Mouse (Mus musculus): ENCODE results near the gene Phf5a.
"Not testable (repeated sequence)": the region's sequence is repeated elsewhere in the genome, so short reads cannot be mapped to it uniquely, and the experiment has no call there.

Phf5a gene

DNA sequence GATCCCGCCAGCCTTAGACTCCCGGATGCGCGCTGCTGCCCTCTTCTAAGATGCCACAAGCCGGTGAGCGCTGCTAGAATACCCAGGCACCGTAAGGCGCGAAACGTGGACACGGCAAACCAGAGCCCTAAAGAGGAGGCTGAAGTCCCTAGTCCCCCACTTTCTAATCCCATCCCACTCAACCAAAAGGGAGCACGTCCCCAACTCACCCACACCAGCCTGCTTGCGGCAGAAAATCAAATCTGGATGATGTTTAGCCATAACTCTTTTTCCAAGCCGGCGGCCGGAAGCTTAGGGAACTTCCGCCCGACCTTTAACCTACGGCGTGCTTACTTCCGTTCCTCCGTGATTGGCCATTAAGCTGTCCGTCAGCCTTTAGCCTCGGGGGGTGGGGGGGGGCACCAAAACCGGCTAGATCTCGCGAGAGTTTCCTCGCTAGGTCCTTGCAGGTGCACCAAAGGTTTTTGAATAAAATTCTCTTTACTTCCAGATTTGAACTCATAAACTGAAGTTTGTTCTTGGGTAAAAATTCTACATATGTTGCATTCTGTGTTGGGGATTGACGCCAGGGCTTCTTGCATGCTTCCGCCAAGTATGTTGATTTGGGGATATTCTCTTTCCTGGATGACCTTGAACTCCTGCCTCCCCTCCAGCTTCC is at the start of gene Phf5a:
Gene Phf5a (minus strand): TSS at position 308 of the 658 bp plus-strand sequence.
- DNase-seq: peak; percentile 87 to 89

DNA sequence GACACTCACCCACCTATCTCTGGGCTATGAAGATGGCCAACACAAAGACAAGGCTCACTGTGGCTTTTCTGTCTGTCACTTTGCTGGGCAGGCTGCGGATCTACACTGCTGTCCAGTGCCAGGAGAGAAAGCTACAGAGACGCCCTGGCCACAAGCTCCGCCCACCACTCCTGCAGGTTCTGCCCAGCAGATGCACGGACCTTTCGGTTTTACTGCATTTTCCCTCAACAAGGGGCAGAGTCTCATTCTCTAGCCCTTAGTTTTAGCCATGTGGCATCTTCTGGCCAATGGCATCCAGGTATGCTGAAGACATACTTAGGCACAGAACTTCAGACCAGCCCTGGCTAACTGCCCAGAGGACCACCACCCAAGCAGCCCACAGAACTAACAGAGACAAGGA is 49.5 kb upstream of the Phf5a start:
- DNase-seq: no peak

DNA sequence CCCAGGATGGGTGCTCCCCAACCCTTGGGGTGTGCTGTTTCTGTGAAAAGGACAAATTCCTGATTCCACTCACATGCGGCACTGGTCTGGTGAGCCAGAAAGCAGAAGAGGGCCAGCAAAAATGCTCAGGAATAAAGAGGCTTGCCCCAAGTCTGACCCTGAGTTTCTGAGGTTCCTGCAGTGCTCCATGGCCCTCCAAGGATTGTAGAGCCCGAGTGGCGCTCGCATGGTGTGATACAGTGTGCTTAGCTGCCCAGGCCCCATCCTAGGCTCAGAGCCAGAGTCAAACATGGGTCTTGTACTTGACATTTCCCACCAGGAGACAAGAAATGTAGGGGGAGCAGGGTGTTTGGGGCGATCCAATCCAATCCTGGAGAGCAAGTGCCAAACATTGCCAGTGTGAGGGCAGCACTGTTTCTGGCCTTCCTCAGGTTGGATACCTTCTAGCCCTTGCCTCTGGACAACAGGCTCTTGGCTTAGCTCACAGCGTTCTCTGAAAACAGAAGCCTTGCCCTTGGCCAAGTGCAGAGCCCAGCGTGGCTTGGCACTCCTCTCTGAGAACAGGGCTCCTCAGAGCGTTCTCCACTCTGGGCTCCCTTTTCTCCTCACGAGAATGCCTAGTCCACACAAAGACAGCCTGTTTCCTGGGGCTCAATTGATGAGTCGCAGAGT is 49.0 kb upstream of the Phf5a start:
- no peak for DNase-seq

DNA sequence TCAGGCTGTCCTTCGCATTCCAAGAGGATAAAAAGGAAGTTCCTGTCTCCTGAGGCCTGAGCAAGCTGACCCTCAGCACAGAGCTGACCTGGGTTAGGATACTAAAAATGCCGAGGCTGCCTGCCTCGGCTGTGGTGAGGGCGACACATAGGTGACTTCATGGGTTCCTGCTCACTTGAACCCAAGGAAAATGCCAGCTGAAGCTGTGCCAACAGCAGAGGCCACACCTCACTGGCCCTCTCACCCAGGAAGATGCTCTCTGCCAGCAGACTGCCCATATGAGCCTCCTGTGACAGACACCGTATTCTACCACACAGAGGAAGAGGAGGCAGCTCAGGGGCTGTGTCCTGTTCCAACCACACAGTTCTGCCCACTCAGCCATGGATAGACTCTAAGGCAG is 47.4 kb upstream of the Phf5a start:
- no peak for DNase-seq

DNA sequence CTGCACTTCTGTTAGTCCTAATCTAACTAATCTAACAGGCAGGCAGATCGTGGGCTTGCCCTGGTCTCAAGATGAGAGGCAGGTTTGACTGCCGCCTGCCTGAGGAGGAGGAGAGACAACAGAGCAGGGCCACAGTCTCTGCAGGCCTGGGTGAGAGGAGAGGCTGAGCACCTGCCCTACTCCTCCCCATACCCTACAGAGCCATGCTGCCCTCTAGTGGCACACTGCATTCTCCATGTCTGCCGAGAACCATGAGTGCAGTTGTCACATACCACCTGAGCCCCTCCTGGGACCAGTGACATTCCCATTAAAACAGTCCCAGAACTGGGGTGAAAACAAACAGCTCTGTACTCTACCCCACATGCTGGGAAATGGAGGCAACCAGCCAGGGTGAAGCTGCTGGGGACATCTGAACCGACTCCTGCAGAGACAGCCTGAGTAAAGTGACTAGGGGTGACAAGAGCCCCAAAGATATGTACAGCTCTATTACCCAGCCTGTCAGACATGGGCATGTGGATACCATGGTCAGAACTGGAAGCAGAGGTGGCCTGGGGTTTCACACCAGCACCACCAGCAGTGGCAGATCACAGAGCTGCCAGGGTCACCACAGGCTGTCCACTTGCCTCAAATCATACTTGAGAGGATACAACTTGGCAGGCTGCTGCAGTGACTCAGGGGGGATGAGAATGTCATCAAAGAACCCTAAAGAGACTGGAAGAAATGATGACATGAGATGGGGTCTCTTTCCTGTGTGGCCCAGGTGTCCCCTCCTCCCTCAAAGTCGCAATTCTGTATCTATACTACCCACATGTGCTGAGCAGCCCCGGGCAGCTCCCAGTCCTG is 46.1 kb upstream of the Phf5a start:
- peak; percentile 58 to 77 for DNase-seq

DNA sequence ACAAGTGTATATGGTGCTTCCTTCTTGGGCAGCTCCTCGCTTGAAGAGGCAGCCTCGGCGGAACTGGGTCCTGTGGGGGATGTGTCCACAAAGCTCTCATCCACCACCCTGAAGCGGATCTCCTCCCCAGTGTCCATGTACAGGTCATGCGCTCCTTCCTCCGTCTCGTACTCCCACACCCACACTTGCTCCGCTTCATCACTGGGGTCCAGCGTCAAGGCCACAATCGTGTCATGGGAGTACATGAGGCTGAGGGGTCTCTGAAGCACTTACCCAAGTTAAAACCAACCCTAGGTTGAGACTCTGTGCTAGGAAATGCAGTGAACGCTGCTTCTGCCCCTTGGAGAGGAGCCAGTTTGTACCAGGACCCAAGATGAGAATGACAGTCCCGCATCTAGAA is 45.5 kb upstream of the Phf5a start:
- no peak for DNase-seq

DNA sequence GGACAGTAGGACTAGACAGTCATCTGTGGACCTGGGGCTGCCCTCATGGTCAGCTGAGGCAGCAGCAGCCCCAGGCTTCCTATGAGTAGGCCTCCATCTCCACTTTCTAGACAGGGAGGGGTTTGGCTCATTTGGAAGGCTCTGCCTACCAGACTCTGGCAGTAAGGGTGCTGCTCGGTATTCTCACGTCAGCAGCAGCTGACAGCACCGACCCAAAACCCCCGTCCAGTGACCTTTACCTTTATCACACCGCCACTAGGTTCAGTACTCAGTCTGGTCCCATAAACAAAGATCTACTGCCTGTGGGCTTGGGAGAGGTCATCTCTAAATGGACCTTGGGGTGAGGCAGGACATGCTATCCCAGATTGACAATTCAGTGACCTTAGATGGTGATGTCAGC is 44.0 kb upstream of the Phf5a start:
- DNase-seq: no peak

DNA sequence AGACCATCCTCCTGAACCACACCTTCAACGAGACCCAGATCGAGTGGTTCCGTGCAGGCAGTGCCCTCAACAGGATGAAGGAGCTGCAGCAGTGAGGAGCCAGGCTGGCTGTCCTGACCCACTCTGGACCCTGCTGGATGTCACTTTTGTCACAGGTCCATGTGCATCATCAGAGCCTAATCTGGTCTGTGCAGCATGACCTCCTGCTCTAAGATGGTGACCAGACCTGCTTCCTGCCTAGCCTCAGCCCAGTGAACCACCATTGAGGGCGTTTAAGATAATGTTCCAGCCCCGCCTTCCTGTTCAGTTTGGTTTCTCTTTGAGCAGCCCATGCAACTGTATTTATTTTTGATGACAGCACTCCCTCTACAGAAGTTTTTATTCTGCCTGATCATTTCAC is 43.0 kb upstream of the Phf5a start:
- DNase-seq: no peak

DNA sequence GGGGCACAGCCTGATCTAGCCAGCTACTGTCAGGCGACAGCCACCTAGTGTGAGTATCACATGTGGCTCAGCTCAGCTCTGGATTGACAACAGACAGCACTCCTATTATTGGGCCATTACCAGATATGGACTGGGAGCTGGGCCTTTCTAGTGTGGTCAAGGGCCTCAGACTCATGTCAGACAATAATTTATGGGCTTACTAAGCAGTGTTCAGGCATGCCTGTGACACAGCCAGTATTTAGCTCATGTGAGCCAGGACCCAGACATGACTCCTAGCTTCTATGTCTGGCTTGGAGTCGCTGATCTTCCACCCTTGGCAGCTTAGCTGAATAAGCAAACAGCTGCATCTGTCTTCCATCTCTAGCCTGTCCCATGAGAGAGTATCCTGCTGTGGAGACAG is 40.8 kb upstream of the Phf5a start:
- DNase-seq: no peak

DNA sequence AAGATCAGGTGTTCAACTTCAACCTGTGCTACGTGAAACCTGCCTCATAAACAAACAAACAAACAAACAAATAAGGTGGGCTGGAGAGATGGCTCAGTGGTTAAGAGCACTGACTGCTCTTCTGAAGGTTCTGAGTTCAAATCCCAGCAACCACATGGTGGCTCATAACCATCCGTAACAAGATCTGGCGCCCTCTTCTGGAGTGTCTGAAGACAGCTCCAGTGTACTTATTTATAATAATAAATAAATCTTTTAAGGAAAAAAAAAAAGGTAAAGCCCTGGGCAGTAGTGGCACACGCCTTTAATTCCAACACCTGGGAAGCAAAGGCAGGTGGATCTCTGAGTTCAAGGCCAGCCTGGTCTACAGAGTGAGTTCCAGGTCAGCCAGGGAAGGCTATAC is 37.1 kb upstream of the Phf5a start:
- not testable (repeated sequence) for DNase-seq

DNA sequence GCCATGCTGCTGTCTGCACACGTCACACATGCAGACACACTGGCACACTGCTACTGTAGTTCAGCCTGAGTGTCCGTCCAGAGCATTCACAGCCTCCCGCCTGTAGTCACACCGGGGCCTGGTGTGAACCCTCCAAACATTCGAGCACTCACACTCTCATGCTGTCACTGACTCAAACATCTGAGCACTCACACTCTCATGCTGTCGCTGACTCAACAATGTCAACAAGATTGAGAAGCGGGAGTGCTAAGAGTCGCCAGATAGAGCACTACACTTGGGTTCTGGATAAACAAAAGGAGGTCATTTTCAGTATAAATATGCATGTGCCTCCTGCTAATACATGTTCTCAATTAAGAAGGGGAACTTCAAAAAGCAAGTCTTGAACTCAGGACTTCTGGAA is 36.2 kb upstream of the Phf5a start:
- no peak for DNase-seq

DNA sequence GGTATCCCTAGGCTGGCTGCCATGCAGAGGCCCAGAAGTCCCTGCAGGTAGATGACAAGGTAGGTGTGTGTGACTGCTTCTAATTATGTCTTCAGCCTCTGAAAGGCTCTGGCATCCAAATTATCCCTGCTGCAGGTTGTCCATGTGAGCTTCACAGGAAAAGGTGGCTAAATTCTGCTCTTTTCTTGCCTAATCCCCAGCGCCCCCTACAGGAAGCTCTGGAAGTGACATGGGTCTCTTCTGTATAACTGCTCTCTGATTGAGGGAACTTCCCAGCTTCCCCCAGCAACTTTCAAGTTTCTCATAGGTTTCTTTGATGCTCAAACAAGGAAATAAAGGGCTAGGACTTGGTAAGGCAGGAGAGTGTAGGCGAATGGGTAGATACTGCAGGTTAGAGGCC is 33.2 kb upstream of the Phf5a start:
- DNase-seq: peak in 1 of 2 experiments; percentile 83

DNA sequence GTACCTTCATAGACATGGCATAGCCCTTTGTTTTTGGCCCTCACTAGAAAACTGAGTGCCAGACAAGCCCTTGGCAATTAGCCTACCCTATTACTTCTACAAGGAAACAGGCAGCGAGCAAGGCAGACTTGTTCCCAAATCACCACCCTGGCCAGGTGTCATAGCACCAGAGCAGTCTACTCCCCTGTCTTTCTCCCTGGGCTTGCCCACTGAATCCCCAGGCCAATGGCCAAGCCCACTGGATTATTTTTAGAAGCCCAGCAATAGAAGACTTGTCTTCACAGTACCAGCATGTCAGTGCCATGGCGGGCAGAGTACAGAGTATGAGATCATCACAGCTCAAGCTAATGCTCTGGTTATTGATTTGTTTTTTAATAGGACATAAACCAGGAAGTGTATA is 27.0 kb upstream of the Phf5a start:
- no peak for DNase-seq

DNA sequence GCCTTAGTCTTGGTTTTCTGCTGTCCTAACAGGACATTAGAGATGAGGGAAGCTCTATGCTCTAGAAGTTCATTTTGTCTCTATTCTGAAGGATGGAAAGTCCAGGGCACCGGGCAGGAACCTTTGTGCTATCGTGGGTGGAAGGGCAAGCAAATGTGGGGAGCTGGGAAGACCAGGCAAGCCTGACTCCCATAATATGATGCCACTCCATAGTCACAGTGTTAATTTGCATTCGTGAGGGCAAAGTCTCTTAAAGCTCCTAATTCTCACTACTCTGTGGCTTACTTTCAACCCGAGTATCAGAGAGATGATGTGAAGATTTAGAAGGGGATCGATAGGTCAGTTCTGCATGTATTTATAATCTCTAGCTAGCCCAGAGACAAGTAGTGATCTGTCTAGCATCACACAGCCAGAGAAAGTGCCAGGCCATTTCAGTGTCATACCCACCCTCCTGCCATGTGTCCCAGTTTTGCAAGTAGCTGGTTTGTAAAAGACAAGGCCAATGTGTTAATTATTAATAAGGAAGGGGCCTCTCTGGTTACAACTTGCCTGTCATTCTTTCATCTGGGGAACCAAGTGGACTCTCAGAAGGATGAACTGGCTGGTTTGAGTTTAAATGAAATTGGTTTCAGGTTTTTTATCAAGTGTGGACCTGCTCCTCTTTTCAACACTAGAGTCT is 26.0 kb upstream of the Phf5a start:
- no peak for DNase-seq

DNA sequence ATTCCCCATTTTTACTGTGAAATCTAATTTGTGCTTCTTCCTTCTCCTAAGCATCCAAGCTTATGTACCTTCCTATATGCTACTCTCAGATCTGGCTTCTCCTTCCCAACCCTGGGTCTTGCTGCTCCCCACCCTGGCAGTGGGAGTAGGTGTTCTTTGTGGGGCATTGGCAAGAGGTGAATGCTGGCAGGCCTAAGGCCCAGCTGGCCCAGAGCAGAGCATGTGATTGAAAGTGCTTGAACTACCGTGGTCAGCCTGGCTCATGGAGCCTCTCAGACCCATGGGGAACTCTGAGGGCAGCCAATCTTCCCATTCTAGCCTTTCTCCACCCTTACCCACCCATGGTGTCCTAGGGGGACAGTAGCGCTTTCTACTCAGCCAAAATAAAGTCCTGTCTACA is 24.7 kb upstream of the Phf5a start:
- DNase-seq: no peak

DNA sequence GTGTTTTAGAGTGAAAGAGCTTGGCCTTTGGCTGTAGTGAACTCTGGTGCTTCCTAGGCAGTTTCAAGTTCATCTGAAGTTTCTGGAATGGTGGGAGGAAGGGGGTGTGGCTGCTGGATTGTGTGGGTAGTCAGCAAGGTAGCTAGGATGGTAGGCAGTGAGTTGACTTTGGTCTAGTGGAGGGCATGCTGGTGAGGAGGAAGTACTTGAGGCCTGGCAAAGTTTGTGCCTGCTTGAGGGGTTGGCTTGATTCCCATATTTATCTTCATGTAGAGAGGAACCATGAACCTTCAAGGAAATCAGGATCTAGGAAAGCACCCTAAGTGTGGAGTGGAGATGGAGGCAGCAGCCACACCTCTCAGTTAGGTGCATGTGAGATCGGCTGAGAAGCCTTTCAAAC is 22.3 kb upstream of the Phf5a start:
- DNase-seq: peak; percentile 39 to 61

DNA sequence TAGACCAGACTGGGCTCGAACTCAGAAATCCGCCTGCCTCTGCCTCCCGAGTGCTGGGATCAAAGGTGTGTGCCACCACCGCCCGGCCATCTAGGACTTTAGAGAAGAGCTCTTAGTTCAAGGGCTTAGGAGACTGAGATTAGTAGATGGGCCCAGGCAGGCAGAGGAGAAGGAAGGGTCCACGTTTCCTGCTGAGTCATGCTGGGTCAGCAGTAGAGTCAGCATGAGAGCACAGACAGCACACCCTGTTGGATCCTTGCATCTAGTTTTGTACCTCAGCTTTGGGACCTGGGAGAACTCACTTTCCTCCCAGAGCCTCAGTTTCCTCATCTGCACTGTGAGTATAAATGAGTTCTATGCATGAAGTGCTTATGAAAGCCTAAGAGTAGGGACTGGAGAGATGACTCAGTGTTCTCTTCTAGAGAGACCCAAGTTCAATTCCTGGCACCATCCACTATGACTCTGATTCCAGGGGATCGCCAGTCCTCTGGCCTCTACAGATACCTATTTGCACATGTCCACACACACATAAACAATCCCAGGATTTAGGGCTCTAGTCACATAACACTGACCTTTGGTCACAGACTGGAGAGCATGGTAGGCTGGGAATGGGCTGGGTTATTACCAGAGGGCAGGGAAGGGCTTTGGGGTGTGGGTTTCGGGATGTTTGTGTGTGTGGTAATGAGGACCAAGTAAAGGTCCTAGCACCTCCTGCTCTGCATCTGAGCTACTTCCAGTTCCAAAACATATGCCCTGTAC is 20.3 kb upstream of the Phf5a start:
- DNase-seq: no peak

DNA sequence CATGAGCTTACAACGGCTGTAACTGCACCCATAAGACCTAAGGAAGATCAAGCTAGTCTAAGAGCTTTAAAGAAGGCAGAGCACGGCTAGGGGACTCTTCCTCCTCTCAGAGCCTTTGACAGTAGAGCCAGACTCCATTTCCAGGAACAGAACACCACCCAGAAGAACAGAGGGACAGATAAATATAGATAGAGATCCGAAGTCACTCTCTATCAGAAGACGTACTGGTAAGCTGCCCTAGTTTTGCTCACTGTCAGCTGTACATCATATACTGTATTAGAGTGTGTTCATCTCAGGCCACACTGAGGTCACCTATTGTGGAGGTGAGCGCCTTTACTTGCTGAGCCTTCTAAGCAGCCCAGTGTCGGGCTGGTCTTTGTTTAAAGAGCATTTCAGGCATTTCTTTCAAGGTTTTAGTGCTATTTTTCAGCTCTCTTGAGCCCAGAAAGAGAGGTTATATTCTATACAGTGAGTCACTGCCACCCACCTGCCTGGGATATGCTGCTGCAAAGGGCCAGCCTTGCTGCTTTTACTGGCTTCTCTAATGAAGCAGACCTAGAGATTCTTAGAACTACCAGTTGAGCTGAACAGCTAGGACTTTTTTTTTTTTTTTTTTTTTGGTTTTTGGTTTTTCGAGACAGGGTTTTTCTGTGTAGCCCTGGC is 19.6 kb upstream of the Phf5a start:
- DNase-seq: no peak

DNA sequence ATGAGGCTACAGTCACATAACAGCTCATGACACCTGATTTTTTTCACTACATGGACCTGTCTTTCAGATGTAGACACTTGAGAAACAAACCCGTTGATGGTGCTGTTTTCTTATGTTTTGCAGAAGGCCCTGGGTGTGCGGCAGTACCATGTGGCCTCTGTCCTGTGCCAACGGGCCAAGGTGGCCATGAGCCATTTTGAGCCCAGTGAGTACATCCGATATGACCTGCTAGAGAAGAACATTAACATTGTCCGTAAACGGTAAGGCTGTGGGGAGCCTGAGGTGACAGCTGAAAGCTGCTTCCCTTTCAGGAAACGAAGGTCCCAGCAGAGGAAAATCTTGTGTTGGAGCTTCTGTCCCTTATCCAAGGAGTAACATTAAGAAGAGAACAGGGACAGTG is 17.5 kb upstream of the Phf5a start:
- no peak for DNase-seq

DNA sequence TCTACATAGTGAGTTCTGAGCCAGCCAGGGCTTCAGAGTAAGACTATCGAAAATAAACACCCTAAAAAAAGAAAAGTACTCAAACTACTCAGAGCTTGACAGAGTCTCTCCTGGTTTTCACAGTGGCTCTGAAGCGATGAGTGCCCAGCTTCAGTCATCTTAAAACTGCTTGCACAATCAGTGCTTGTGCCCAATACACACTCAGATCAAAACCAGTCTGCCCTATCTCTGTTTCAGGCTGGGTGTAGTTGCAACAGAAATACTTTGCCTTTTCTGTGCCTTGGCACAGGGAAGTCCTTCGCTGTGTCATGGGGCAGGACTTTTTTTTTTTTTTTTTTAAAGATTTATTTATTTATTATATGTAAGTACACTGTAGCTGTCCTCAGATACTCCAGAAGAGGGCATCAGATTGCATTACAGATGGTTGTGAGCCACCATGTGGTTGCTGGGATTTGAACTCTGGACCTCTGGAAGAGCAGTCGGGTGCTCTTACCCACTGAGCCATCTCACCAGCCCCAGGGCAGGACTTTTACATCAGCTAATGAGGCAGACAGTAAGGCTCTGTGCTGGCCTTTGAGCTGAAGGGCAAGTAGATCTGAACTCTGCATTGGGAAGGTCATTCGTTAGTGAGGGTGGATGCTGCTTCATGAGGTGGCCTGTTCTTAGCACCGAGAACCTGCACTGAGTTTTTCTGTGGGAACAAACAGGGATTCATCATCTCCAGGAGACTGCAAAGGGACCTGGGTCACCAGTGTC is 15.3 kb upstream of the Phf5a start:
- DNase-seq: no peak

DNA sequence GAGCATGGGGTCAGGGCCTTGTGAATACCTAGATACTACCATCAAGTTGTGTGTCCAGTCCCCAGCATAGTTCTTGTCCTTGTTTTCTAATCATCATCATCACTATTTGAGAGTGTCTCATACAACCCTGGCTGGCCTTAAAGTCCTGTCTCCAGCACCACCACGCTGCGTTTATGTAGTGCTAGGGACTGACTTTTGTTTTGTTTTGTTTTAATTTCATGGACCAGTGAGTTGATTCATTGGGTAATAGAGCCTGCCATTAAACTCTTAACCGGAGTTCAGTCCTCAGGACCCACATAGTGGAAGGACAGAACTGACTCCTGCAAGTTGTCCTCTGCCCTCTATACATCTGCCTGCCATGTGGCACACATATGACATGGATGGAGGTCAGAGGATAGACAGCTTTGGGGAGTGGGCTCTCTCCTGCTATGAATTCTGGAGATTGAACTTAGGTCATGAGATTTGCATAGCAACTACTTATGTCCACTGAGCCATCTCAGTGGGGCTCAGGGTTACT is 13.8 kb upstream of the Phf5a start:
- DNase-seq: no peak

Measured in lung, postnatal 4 days (tissue).